Mouse (Mus musculus): Measurements from ENCODE around the gene Fli1. TPM values are rescaled to one million over a fixed set of nuclear protein-coding genes. Genes with fewer than 3 reads are reported as not detected.

The Fli1 gene
- polyA plus RNA-seq (2017; shearing (Covaris generic)), result 106 TPM

GRCm38 (mm10) chr9:32542212-32543039, at the start of gene Fli1:
Gene Fli1, minus strand, starts transcription at chr9:32542861.

Other genes with a start within 250 kb of the Fli1 start
- gene Kcnj5, start 198.5 kb downstream of the Fli1 start, polyA plus RNA-seq (2017; shearing (Covaris generic)), result not detected
- gene Kcnj1, start 170.4 kb downstream of the Fli1 start, polyA plus RNA-seq (2017; shearing (Covaris generic)), result not detected
- 1,798 TPM for gene Ets1, start 93.4 kb upstream of the Fli1 start, polyA plus RNA-seq (2017; shearing (Covaris generic))

Data from naive thymus-derived CD4-positive, alpha-beta T cell, adult 5 months (primary cell).